Mouse (Mus musculus) limb, embryonic 14.5 days (tissue): ENCODE data around the gene Frmd4b. TPM values are rescaled to one million over a fixed set of nuclear protein-coding genes. Genes with fewer than 3 reads are reported as not detected.

Experiments used
- ATAC-seq: fragments of 200-750 bp; cut with Nextera tagmentation; 2 replicates; pipeline ENCODE4 v1.8.0; 2017; ENCODE audit warnings: low read depth, moderate number of reproducible peaks, moderate TSS enrichment; ENCODE audit not compliant: low FRiP score
- DNase-seq: peaks from one replicate; pipeline ENCODE4 v3.0.0-alpha.2; 2015; ENCODE audit warnings: low spot score
- H3K27ac ChIP-seq: fragments of 300-500 bp; sonication (generic); replicated peaks from 2 replicates; pipeline ENCODE4 v1.5.1; 2014; ENCODE audit warnings: low read depth, mild to moderate bottlenecking, low read length, moderate library complexity, mixed read lengths
- H3K27me3 ChIP-seq: fragments of 300-500 bp; sonication (generic); 2 replicates; pipeline ENCODE4 v1.6.1; 2014; ENCODE audit warnings: low read length, mixed read lengths; ENCODE audit not compliant: control insufficient read depth, insufficient read depth
- H3K36me3 ChIP-seq: fragments of 300-500 bp; sonication (generic); 2 replicates; pipeline ENCODE4 v1.6.1; 2014; ENCODE audit warnings: mild to moderate bottlenecking, low read length, moderate library complexity, mixed read lengths; ENCODE audit not compliant: control insufficient read depth, insufficient read depth
- H3K4me1 ChIP-seq: fragments of 300-500 bp; sonication (generic); 2 replicates; pipeline ENCODE4 v1.6.1; 2014; ENCODE audit warnings: antibody characterized with exemption, low read length, mixed read lengths; ENCODE audit not compliant: control insufficient read depth, insufficient read depth
- H3K4me2 ChIP-seq: fragments of 300-500 bp; sonication (generic); replicated peaks from 2 replicates; pipeline ENCODE4 v1.6.1; 2014; ENCODE audit warnings: low read depth, mild to moderate bottlenecking, low read length, moderate library complexity; ENCODE audit not compliant: severe bottlenecking
- H3K4me3 ChIP-seq: fragments of 300-500 bp; sonication (generic); replicated peaks from 2 replicates; pipeline ENCODE4 v1.5.1; 2014; ENCODE audit warnings: low read length
- H3K9ac ChIP-seq: fragments of 300-500 bp; sonication (generic); 2 replicates; pipeline ENCODE4 v1.6.1; 2014; ENCODE audit warnings: mild to moderate bottlenecking, low read depth, low read length, moderate library complexity; ENCODE audit not compliant: severe bottlenecking
- H3K9me3 ChIP-seq: fragments of 300-500 bp; sonication (generic); 2 replicates; pipeline ENCODE4 v1.6.1; 2016; ENCODE audit warnings: low read length; ENCODE audit not compliant: control insufficient read depth
- POLR2A ChIP-seq: fragments of 200-500 bp; IDR thresholded peaks from 2 replicates; pipeline ENCODE4 v1.8.0; 2012; ENCODE audit warnings: inconsistent platforms, mild to moderate bottlenecking, moderate library complexity, borderline replicate concordance; ENCODE audit not compliant: insufficient read depth, insufficient read length; ENCODE audit errors: extremely low read depth
- WGBS: fragments of 180-500 bp; shearing (Covaris S2); extraction: QIAGEN DNeasy Blood & Tissue Kit; methylation state at CpG from one replicate; pipeline ENCODE4 v1.1.7; 2014; 5-methylcytosine and 5-hydroxymethylcytosine counted together
- polyA plus RNA-seq, 2 experiments: library from polyadenylated mRNA; depleted of rRNA in 1 of 2; stranded (reverse) in 1 of 2; unstranded in 1 of 2; fragments of >200 nt; fragmentation: Nextera tagmentation in 1 of 2; extraction: Ambion mirVana in 1 of 2; gene quantifications; 2 replicates each; pipeline versions ENCODE4 v1.2.1 to v1.2.3; 2012 to 2014

Frmd4b gene
- polyA plus RNA-seq, 2 experiments = 13.9 to 14.1 TPM

DNA sequence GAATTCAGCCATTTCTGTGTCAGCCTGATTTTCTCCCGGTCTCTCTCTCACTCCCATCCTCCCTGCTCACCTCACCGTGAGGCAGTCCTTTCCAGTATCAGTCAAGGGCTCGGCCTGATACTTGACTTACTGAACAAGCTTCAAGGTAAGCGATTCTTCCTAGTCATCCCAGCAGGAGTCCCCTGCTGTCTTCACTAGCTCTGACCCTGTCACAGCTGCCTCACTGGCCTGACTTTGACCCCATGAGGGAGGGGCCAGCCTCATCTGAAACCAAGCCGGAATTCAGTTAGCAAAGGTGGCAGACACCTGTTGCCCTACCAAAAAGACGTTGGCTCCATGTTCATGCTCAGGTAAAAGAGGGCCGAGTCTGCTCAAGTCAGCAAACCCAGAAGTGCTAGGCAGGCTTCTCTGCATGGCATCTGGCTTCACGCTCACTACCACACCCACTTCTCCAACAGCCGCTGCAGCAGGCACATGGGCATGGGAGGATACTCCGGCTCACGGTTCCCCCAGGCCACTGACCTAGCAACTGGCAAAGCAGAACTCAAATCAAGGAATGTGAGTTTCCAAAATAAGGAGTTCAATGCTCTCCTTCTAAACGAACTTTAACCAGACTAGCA lies 99.6 kb downstream of the Frmd4b start:
- ATAC-seq = no peak
- TF ChIP-seq POLR2A = no peak
- Histone ChIP-seq H3K36me3 (no peaks in the 10 kb centered on the region), H3K4me2 (no peak overlapping the region), H3K9ac (no peak overlapping the region), H3K9me3 (no peaks in the 10 kb centered on the region), H3K4me1 (peaks cover 3% of the 10 kb centered on the region; the same call in 1 of the 2 replicates), H3K27me3 (no peaks in the 10 kb centered on the region), H3K27ac (no peak overlapping the region), H3K4me3 (no peak overlapping the region)
- DNase-seq = no peak
- 33% methylated on average over 12 of the region's 12 CpGs for WGBS

DNA sequence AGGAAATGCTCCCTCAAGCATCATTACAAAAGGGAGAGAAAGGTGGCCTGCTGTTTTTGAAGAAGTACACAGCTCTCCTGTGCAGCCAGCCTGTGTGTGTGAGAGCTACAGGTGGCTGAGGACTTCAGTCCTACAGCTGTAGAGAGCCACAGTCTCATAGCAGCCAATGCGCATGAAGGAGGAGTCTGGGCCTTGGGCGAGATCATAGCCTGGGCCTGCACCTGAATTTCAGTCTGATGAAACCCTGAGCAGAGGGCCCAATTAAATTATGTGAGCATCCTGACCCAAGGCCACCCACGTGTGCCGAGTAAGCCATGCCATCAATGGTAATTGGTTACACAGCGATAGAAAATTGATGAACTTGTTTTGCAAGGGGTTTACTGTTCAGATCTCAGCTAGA lies 100.4 kb downstream of the Frmd4b start:
- 80% methylated on average over 5 of the region's 5 CpGs for WGBS
- Histone ChIP-seq H3K36me3 (no peaks in the 10 kb centered on the region), H3K9me3 (no peaks in the 10 kb centered on the region), H3K4me3 (no peak overlapping the region), H3K27ac (no peak overlapping the region), H3K9ac (no peak overlapping the region), H3K4me2 (no peak overlapping the region), H3K4me1 (peaks cover 3% of the 10 kb centered on the region; the same call in 1 of the 2 replicates), H3K27me3 (no peaks in the 10 kb centered on the region)
- ATAC-seq (no peak), DNase-seq (no peak)
- TF ChIP-seq POLR2A = no peak

- no peak overlapping the region for H3K9ac ChIP-seq
- no peak overlapping the region for H3K4me2 ChIP-seq
- no peak overlapping the region for H3K27ac ChIP-seq
- no peaks in the 10 kb centered on the region for H3K27me3 ChIP-seq
- peaks cover 12% of the 10 kb centered on the region for H3K4me1 ChIP-seq
- WGBS = 45% methylated on average over 8 of the region's 8 CpGs
- no peak for TF ChIP-seq POLR2A
- no peak overlapping the region for H3K4me3 ChIP-seq
- no peak for DNase-seq
- no peaks in the 10 kb centered on the region for H3K9me3 ChIP-seq
- ATAC-seq = no peak
- no peaks in the 10 kb centered on the region for H3K36me3 ChIP-seq
Measured at GRCm38 (mm10) chr6:97510771-97511170, 106.6 kb downstream of the Frmd4b start.

GRCm38 (mm10) chr6:97509434-97509833 lies 107.9 kb downstream of the Frmd4b start:
- H3K9me3 ChIP-seq = no peaks in the 10 kb centered on the region
- ATAC-seq (no peak), DNase-seq (no peak)
- no peaks in the 10 kb centered on the region for H3K36me3 ChIP-seq
- H3K9ac ChIP-seq = no peak overlapping the region
- no peaks in the 10 kb centered on the region for H3K27me3 ChIP-seq
- no peak overlapping the region for H3K4me2 ChIP-seq
- H3K27ac ChIP-seq = no peak overlapping the region
- H3K4me1 ChIP-seq = peaks cover 20% of the 10 kb centered on the region
- no peak for TF ChIP-seq POLR2A
- WGBS = 83% methylated on average over 10 of the region's 10 CpGs
- no peak overlapping the region for H3K4me3 ChIP-seq

- no peak for TF ChIP-seq POLR2A
- no peaks in the 10 kb centered on the region for H3K27me3 ChIP-seq
- no peak overlapping the region for H3K27ac ChIP-seq
- WGBS = 74% methylated on average over 6 of the region's 6 CpGs
- H3K36me3 ChIP-seq = no peaks in the 10 kb centered on the region
- DNase-seq (no peak), ATAC-seq (no peak)
- H3K4me3 ChIP-seq = no peak overlapping the region
- H3K9ac ChIP-seq = no peak overlapping the region
- peaks cover 20% of the 10 kb centered on the region for H3K4me1 ChIP-seq
- no peak overlapping the region for H3K4me2 ChIP-seq
- H3K9me3 ChIP-seq = no peaks in the 10 kb centered on the region
Measured at GRCm38 (mm10) chr6:97508480-97508879, 108.9 kb downstream of the Frmd4b start.
